Mouse (Mus musculus) mesoderm, embryonic 11.5 days (tissue): ENCODE measurements around the gene Spib.

Experiments used
- DNase-seq: peaks from one replicate; pipeline ENCODE4 v3.0.0-alpha.2; 2012; ENCODE audit warnings: low read depth, low spot score

The Spib gene

DNA sequence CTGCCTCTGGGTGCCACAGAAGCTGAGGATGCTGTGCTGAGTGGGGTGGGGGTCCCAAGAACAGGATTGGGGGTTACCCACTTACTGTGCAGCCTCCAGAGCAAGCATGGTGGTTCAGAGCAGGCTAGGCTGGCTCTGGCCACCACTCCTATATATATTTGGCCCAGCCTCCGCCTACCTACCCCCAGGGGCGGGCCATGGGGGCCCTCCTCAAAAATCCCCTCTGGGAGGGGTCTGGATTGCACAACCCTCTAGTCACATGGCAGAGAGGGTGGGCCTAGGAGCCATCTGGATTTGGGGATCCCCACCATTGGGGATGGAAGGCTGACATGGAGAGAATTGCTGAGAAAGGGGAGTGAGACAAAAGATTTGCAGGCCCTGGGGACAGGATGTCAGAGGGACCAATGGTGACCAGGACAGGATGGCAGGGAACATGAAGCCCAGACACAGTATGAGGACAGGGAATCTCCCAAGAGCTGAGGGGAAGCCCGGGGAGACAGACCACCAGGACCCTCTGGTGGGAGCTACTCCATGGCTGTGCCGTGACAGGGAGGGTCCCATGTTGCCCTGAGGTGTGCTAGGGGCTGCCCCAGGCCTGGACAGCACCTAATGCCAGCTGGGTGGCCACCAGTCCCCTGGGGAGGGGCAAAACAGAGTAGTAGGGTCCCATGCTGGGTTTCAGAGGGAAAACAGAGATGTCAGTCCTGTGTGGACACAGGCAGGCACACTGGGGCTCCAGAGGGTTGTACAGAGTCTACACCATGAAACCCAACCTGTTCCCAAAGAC lies at the start of gene Spib:
Spib (minus strand) TSS at position 126 of the 787 bp plus-strand sequence.
- DNase-seq: no peak

DNA sequence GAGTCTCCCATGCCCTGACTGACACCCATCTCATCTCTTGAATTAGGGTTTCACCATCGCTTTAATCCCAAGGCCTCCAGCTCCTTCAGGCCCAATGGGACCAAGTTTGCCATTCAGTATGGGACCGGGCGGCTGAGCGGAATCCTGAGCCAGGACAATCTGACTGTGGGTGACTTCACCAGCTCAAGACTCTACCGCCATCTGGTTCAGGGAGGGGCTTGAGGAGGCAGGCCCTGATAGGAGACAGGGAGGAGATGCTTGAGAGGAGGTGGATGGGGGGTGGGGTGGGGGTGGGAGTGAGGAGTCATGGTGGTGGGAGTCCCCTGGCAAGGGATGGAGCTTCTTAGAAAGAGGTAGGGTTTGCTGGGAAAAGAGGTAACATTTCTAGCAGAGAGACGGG lies 49.8 kb upstream of the Spib start:
- DNase-seq: no peak

DNA sequence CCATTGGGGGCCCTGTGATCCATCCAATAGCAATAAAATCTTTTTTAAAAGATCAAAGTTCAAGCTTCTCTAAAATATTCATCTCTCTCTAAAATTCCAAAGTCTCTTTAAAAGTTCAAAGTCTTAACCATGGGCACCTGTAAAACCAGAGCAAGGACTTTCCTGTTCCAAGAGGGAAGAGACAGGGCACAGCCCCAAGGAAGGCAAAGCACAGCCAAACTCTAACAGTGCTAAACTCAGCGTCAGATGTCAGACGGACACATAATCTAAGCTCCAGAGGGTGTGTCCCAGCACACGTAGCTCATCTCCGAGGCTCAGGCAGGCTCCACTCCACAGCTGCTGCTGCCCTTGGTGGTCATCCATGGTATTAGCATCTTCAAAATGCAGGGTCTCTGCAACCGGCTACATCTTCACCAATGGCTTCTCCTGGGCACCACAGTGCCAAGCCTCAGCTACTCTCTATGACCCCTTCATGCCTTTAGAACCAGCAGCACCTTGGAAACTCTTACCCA lies 44.5 kb upstream of the Spib start:
- DNase-seq: no peak

DNA sequence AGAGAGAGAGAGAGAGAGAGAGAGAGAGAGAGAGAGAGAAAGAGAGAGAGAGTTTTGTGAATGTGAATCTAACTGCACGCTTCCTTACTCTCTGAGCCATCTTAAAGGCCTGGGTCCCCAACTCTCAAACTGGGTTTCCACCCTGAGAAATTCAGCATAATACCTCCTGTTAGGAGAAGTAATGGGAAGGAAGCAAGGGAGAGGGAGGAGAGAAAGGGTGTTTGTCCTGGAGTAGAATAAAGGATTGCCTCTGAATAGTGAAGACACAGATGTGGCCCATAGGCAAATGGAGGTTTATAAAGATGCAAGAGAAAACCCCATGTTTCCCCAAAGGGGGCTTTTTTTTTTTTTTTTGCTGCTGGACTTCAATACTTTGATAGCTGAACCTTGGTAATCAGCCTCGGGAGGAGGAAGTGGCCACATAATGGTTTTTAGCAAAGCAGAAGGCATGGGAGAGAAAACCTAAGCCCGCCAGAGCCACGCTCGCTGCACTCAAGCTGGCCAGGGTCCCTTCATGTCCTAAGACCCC lies 41.1 kb upstream of the Spib start:
- DNase-seq: no peak

DNA sequence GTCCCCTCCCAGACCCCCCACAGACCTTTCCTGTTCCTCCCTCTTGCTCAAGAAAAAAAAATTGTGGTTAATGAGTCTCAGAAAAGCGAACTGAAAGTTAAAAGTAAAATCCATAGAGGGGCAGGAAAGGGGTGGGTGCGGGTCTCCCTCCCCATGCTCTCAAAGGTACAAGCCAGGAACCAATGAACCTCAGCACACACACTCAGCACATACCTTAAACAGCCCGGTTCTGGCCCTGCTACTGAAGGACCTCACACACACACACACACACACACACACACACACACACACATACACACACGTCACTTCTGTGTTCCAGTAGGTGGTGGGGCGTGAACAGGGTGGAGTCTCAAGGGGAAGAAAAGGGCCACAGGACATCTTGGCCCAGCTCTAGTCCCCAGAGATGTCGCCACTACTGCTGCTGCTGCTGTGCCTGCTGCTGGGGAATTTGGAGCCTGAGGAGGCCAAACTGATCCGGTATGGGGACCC lies 40.4 kb upstream of the Spib start, which contains the start of gene Napsa:
Napsa (plus strand) TSS at position 168 of the 489 bp plus-strand sequence.
- no peak for DNase-seq

DNA sequence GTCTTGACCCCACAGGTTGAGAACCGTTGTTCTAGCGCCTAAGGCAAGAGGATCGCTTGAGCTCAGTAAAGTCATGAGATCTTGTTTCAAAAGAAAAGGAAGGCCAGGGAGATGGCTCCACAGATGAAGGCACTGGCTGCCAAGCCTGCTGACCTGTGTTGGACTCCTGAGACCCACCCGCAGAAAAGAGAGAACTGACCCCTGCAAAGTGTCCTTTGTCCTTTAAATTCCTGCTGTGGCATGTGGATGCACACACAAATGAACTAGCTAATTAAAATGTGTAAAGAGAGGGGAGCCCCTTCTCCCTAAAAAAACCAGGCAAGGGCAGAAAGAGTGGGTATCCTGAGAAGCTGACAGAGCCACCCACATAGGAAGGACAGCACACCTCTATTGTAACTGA lies 39.9 kb upstream of the Spib start:
- no peak for DNase-seq

DNA sequence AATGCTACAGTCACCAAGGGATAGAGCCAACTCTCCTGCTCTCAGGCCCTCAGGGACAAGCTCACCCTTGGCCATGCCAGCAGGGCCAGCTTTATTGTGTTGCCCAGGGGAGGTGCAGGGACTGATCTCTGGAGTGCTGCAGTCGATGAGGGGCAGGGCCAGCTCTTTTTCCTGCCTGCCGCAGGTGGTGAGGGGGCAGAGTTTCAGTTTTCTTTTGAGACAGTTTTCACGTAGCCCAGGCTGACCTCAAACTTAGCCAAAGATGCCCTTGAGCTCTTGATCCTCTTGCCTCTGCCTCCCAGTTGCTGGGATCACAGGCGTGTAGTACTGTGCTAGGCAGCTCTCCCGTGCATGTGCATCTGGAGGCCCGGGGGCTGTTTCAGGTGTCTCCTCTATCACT lies 39.1 kb upstream of the Spib start:
- DNase-seq: no peak

DNA sequence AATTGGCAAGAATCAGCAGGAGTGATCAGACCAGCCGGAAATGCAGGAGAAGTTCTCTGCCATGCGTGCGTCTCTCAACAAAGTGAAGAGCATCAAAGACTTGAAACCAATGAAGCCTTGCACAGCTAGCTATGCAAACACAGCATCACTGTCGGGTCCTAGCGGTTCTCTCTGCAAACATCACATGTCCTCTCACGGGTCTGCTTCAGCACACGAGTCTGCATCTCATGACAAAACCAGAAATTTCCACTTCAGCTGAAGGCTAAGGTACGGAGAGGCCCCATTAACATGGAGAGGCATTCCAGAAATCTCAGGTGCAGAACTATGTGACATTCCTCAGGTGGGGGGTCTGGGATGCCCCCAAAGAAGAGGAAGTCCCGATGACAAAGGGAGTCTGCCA lies 36.9 kb upstream of the Spib start:
- DNase-seq: no peak

DNA sequence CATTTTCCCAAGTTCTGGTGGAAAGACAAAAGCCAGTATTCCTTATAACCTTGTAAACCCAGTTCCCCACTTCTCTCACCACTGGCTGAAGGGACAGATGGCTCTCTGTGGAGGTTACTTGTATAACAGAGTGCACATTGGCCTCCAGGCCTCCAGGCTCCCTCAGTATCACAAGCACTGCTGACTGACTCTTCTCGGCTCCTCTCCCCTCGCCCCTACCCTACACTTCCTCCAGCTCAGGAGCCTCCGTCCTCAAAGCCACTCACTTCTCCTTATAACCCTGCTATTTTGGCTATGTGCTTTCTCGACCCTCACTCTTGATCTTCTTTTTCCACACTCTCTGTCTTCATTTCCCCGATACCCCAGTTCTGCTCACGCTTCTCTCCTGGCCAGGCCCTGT lies 33.5 kb upstream of the Spib start:
- no peak for DNase-seq

DNA sequence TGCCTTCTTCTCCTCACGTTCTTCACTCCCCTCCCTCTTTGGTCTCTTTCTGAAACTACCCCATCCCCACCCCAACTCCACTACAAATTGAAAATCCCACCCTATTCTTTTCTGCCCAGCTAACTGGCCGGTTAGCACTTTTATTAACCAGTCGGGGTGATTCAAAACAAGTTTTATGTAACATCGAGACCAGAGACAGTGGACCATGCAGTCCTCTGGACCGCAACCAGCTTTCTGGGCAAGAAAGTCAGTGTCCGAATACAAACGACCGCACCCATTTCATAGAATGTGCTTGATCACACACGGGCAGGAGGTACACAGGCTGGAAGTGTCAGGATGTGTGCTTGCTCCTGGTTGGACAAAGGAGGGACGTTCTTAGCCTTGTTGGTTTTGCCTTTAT lies 32.6 kb upstream of the Spib start:
- no peak for DNase-seq

DNA sequence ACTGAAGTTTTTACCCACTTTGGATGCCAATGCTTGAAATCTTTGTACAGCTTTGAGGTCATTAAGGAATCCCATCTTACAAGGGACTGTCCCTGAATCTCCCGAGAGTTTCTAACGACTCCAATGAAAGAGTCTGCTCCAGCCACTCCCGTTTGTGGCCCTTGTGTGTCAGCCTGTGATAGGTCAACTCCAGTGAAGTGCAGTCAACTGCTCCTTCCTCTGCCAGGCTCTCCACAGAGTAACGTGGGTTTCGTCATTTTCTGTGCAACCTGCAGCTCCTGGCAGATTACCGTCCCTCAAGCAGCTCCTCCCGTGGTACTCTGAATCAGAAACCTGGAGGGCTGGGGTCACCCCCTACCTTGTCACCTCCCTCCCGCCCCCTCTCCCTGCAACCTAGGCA lies 31.4 kb upstream of the Spib start:
- DNase-seq: no peak

DNA sequence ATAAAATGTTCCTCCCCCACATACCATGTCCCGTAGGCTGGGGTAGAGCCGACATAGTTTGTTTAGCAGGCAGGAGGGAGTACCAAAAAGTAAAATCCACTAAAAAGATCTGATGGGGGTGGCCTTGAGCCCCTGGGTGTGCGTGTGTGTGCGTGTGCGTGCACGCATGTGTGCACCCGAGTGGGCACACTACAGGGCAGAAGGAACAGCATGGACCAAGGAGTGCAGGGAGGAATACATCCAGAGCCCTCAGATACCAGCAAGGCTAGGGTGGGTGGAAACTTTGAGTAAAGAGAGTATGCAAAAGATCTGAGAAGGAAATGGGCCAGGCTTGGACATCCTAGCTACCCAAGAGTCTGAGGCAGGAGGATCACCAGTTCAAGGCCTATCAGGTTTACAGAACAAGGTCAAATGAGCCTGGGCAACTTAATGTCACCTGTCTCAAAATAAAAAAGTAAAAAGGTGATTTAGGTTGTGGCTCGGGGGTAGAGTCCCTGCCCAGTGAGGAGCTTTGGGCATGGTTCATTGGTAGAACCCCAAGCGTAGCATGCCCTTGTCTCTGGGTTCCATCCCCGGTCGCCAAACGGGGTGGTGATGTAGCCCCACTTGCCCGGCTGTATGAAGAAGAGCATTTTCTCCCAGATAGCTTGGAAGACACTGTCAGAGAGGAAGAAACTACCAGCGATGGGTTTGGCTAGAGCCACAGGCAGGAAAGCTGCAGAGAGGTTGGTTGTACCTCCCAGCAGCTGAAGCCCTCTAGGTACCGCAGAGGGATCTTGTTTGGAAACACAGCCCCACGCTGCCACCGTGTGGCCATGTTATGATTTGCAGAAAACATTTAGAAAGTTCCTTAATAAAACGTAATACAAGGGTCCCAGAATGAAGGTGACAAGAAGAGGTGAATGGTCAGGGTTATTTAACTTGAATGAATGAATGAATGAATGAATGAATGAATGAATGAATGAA lies 28.8 kb upstream of the Spib start:
- DNase-seq: peak; percentile 89

DNA sequence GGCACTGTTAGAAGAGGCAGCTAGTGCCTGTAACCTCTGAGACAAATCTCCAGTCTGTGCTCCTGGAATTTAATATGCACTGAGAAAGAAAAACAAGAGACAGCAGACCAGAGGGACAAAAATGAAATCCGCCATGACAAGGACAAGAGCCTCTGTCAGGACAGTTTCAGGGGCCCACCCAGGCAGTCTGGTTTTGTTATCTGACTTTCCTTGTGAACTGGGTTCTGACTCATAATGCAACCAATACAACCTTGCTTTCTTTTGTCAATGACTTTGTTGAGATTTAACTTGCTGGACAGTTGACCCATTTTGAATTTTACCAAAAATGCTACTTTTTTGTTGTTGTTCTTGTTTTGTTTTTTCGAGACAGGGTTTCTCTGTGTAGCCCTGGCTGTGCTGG lies 25.8 kb upstream of the Spib start:
- no peak for DNase-seq

DNA sequence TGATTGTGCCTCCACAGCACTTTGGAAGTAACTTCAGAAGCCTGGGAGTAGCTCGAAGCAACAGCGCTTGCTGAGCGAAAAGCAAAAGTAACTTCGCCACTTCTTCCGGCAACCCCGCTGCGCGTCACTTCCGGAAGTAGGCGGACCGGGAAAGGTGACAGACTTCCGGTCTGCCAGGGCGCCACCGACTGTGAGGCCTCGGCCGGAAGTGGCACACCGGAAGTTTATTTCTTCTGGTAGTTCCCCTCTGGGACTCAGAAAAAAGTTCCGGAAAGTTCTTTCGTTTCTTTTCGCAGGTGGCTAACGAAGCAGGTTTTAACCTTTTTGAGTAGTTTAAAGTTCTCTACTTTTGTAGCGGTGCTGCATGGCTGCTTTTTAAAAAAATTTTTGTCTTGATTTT lies 22.0 kb upstream of the Spib start, which contains the start of gene Nr1h2:
Nr1h2 (minus strand) TSS at position 126 of the 400 bp plus-strand sequence.
- DNase-seq: peak; percentile 96

DNA sequence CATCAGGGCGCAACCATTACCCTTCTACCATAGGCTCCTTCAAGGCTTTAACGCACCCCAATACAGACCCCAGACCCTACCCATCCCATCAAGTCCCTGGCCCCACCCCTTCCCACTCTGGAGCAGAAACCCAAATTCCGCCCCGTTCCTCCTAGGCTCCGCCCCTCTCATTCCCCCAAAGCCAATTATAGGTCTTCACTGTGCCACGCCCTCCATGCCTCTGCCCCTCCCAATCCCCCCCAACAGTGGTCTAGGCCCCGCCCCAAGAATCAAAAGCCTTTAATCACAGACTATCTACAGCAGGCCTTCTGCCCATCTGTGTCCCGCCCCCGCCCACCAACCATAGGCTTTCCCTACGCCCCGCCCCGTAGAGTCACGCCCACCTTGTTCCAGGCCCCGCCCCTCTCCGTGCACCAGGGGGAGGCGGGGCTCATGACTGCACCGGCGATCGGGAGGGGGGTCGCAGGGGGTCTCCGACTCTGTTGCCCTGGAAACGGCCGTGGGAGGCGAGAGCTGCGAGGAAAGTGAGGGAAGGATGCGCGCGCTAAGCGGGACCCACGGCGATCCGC lies 21.4 kb upstream of the Spib start:
- DNase-seq: peak; percentile 93

DNA sequence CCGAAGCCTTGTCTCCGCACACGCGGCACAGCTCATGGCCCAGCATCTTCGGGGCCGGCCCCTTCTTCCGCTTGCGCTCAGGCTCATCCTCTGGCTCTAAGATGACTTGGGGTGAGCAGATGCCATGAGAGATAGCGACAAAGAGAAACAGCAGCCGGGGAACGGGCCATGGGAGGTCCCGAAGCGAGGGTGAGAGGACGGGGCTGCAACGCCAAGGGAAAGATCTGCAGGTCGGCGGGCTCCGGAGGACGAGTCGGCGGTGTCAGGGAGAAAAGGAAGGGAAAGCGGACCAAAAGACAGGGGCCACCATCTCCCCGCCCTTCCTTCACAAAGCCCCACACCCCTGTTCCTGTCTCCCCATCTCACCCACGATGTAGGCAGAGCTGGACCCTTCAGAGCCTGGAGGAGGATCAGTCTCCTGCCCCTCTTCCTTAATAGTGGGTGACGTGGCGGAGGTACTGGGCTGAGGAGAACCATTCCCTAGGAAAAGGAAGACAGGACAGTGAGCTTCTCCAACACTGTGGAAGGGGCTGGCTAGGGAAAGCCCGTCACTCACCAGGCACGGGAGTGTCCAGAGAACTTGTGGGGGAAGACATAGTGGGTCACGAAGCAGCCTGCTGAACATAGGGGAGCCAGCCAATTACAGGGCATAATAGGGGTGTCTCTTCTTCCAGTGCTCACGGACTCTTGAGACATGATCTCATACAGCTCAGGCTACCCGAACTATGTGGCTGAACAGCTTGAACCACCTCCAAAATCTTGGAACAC lies 20.5 kb upstream of the Spib start:
- DNase-seq: no peak

DNA sequence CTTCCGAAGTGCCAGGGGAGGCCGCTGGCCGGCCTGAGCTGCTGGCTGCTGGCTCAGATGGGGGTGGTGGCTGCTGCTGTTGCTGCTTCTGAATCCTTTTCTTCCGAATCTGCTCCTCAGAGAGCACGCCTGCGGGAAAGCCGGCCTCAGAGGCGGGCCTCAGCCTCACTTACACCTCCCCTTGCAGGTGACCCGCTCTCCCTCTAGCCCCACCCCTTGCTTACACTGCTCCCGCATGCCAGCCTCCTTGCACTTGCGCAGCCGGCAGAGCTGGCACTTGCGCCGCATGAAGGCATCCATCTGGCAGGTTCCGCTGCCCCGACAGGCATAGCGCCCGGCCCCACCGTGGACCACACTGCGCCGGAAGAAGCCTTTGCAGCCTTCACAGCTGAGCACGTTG lies 19.9 kb upstream of the Spib start:
- no peak for DNase-seq

DNA sequence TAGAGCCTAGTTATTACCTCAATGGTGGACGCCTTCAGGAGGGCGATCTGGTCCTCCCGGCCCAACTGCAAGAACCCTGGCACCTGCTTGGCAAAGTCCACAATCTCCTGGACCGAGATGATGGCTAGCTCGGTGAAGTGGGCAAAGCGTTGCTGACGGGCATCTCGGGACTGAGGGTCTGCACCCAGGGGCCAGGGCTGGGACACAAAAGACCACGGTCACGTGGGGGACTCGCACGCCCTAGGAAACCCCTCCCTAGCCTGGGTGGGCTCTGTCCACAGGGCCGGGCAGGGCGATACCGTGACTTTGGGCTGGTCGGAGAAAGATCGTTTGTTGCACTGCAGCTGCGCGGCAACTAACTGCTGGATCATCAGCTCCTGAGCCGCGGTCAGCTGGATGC lies 19.4 kb upstream of the Spib start:
- DNase-seq: no peak

DNA sequence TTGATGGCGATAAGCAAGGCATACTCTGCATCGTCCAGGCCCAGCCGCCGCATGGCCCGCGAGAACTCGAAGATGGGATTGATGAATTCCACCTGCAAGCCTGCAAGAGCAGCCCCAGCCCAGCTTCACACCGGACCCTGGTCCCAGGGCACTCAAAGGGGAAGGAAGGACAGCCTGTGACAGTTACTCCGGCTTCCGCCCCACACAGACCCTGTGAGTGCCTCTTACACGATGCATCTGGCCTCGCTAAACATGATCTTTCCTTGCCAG lies 18.5 kb upstream of the Spib start:
- DNase-seq: no peak

DNA sequence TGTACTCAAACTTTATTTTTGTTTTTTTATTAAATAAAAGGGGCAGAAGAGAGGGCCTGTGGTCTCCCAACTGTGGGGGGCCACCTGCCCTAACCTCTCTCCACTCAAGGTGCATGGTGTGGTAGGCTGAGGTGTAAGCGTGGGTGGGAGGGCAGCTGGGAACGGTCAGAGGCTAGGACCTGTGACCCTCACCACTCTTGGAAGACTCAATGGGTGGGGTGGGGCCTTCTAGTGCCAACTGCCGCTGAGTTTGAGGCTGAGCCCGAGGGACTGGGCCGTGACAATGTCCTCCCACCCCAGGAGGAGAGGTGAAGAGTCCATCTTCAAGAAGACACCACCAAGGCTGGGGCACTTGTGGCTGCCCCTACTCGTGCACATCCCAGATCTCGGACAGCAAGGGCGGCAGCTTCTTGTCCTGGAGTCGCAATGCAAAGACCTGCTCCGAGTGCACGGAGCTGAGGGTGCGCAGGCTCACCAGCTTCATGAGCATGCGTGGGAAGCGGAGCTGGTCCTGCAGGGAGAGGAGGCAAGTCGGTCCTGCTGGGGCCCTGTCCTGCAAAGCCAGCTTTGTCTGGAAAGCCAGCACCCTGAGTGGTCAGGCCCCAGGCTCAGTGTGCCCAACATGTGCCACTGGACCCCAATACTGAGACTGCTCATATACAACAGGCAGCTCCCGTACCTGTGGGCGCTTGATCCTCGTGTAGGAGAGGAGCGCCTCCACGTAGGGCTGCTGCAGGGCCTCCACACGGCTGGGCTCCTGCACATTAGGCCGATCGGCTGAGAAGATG lies 17.9 kb upstream of the Spib start:
- DNase-seq: no peak
